Mouse (Mus musculus) CH12.LX (cell line): ENCODE measurements at regions not wholly inside any gene's neighbourhood (a gene's known extent, or its start where the extent isn't known, plus 50 kb on each side); places are given as distances from the start of the nearest gene placed in this dataset.

Source experiments
- DNase-seq: peaks from one replicate; pipeline ENCODE4 v3.0.0-alpha.2; 2013; ENCODE audit errors: extremely low read depth
- H3K27ac ChIP-seq: 2 replicates; pipeline ENCODE4 v1.5.1; 2012; ENCODE audit warnings: low read depth, mild to moderate bottlenecking, control low read depth, moderate library complexity; ENCODE audit not compliant: insufficient read depth
- H3K27me3 ChIP-seq: replicated peaks from 2 replicates; pipeline ENCODE3; 2012; ENCODE audit warnings: inconsistent platforms
- H3K36me3 ChIP-seq, 2 experiments: replicated peaks in 1 of 2; 2 replicates each; pipeline versions ENCODE3 to v1.6.1; 2012; ENCODE audit warnings: inconsistent platforms in 1 of 2, low read length in 1 of 2, mild to moderate bottlenecking in 1 of 2, mixed read lengths in 1 of 2, moderate library complexity in 1 of 2; ENCODE audit not compliant: control insufficient read depth in 1 of 2, insufficient read depth in 1 of 2
- H3K4me1 ChIP-seq, 2 experiments: 2 replicates each; pipeline ENCODE4 v1.6.1; 2012; ENCODE audit warnings: inconsistent platforms in 1 of 2, moderate library complexity in 1 of 2; ENCODE audit not compliant: insufficient read depth in 2 of 2, control insufficient read depth in 1 of 2
- H3K4me2 ChIP-seq: 2 replicates; pipeline ENCODE4 v1.6.1; 2012; ENCODE audit warnings: low read depth, mild to moderate bottlenecking, control low read depth; ENCODE audit not compliant: poor library complexity, insufficient read depth, severe bottlenecking
- H3K4me3 ChIP-seq, 3 experiments: fragments of 150-350 bp in 1 of 3; sonication (generic) in 1 of 3; replicated peaks in 1 of 3; 2 replicates each; pipeline versions ENCODE3 to v1.5.1; 2011 to 2012; ENCODE audit warnings: low read depth in 2 of 3, low read length in 2 of 3, mild to moderate bottlenecking in 2 of 3, moderate library complexity in 2 of 3, control low read depth in 1 of 3, improper control_type of control experiment in 1 of 3, inconsistent platforms in 1 of 3, mixed read lengths in 1 of 3; ENCODE audit not compliant: poor library complexity in 1 of 3
- H3K79me2 ChIP-seq: replicated peaks from 2 replicates; pipeline ENCODE4 v1.6.1; 2012; ENCODE audit warnings: mild to moderate bottlenecking, moderate library complexity; ENCODE audit not compliant: control insufficient read depth, poor library complexity, insufficient read depth, severe bottlenecking; ENCODE audit errors: extremely low read depth
- H3K9ac ChIP-seq: 2 replicates; pipeline ENCODE4 v1.6.1; 2012; ENCODE audit warnings: low read depth, mild to moderate bottlenecking, control low read depth, moderate library complexity; ENCODE audit not compliant: insufficient read depth
- H3K9me3 ChIP-seq: replicated peaks from 2 replicates; pipeline ENCODE3; 2012; ENCODE audit warnings: low read length, inconsistent platforms, mixed read lengths
- BHLHE40 ChIP-seq: IDR thresholded peaks from 2 replicates; pipeline ENCODE4 v1.6.1; 2011; ENCODE audit warnings: mild to moderate bottlenecking, low read depth, low read length, improper control_type of control experiment
- CHD2 ChIP-seq: IDR thresholded peaks from 2 replicates; pipeline ENCODE4 v1.6.1; 2011; ENCODE audit warnings: low read length, improper control_type of control experiment
- ELF1 ChIP-seq: IDR thresholded peaks from 2 replicates; pipeline ENCODE4 v1.6.1; 2014; ENCODE audit warnings: low read depth, mild to moderate bottlenecking, inconsistent platforms, low read length, improper control_type of control experiment
- EP300 ChIP-seq: IDR thresholded peaks from 2 replicates; pipeline ENCODE4 v1.6.1; 2011; ENCODE audit warnings: low read length, improper control_type of control experiment
- ETS1 ChIP-seq: conservative IDR thresholded peaks from 2 replicates; pipeline ENCODE4 v1.6.1; 2012; ENCODE audit warnings: low read depth, mild to moderate bottlenecking, inconsistent platforms, low read length, improper control_type of control experiment, moderate library complexity
- GABPA ChIP-seq: IDR thresholded peaks from 2 replicates; pipeline ENCODE4 v1.6.1; 2012; ENCODE audit warnings: low read depth, low read length, improper control_type of control experiment, inconsistent platforms; ENCODE audit not compliant: insufficient replicate concordance
- HCFC1 ChIP-seq: IDR thresholded peaks from 2 replicates; pipeline ENCODE4 v1.6.1; 2012; ENCODE audit warnings: low read depth, mild to moderate bottlenecking, inconsistent platforms, low read length, improper control_type of control experiment
- IRF4 ChIP-seq: IDR thresholded peaks from 2 replicates; pipeline ENCODE4 v1.6.1; 2014; ENCODE audit warnings: low read depth, mild to moderate bottlenecking, inconsistent platforms, low read length, improper control_type of control experiment
- JUND ChIP-seq: conservative IDR thresholded peaks from 2 replicates; pipeline ENCODE4 v1.6.1; 2011; ENCODE audit warnings: low read depth, low read length, improper control_type of control experiment
- KAT2A ChIP-seq: IDR thresholded peaks from 2 replicates; pipeline ENCODE4 v1.6.1; 2012; ENCODE audit warnings: low read length, improper control_type of control experiment, inconsistent platforms; ENCODE audit not compliant: insufficient replicate concordance
- MAFK ChIP-seq: IDR thresholded peaks from 2 replicates; pipeline ENCODE4 v1.6.1; 2011; ENCODE audit warnings: low read length, improper control_type of control experiment; ENCODE audit not compliant: insufficient replicate concordance
- MAX ChIP-seq: IDR thresholded peaks from 2 replicates; pipeline ENCODE4 v1.6.1; 2011; ENCODE audit warnings: low read length, improper control_type of control experiment
- MAZ ChIP-seq: IDR thresholded peaks from 2 replicates; pipeline ENCODE4 v1.6.1; 2012; ENCODE audit warnings: low read depth, mild to moderate bottlenecking, inconsistent platforms, low read length, improper control_type of control experiment, moderate library complexity
- MXI1 ChIP-seq: IDR thresholded peaks from 2 replicates; pipeline ENCODE4 v1.6.1; 2011; ENCODE audit warnings: mild to moderate bottlenecking, low read depth, low read length, improper control_type of control experiment
- MYC ChIP-seq: IDR thresholded peaks from 2 replicates; pipeline ENCODE4 v1.6.1; 2011; ENCODE audit warnings: low read depth, mild to moderate bottlenecking, improper control_type of control experiment, low read length
- SIN3A ChIP-seq: IDR thresholded peaks from 2 replicates; pipeline ENCODE4 v1.6.1; 2012; ENCODE audit warnings: low read length, improper control_type of control experiment, inconsistent platforms
- SMC3 ChIP-seq: IDR thresholded peaks from 2 replicates; pipeline ENCODE4 v1.6.1; 2011; ENCODE audit warnings: low read depth, low read length, improper control_type of control experiment
- TBP ChIP-seq: conservative IDR thresholded peaks from 2 replicates; pipeline ENCODE4 v1.6.1; 2011; ENCODE audit warnings: low read depth, low read length, improper control_type of control experiment
- TCF12 ChIP-seq: IDR thresholded peaks from 2 replicates; pipeline ENCODE4 v1.6.1; 2014; ENCODE audit warnings: low read depth, mild to moderate bottlenecking, inconsistent platforms, low read length, improper control_type of control experiment
- ZC3H11A ChIP-seq: IDR thresholded peaks from 2 replicates; pipeline ENCODE4 v1.6.1; 2012; ENCODE audit warnings: low read depth, mild to moderate bottlenecking, inconsistent platforms, low read length, improper control_type of control experiment
- dilution Hi-C: fragments of 300-500 bp; cut with MboI; formaldehyde crosslinking; loops from 2 replicates; pipeline ENCODE4 v1.14.3; 2020; ENCODE audit warnings: low sequenced_read_pairs; ENCODE audit not compliant: extremely low pct_unique_long_range_greater_than_20kb, extremely low pct_ligation_motif_present
- in situ Hi-C: fragments of 300-500 bp; cut with MboI; formaldehyde crosslinking; loops from 3 replicates; pipeline ENCODE4 v1.14.3; 2019; ENCODE audit warnings: low sequenced_read_pairs, low pct_ligation_motif_present, low pct_unique_long_range_greater_than_20kb, mixed read lengths

DNA sequence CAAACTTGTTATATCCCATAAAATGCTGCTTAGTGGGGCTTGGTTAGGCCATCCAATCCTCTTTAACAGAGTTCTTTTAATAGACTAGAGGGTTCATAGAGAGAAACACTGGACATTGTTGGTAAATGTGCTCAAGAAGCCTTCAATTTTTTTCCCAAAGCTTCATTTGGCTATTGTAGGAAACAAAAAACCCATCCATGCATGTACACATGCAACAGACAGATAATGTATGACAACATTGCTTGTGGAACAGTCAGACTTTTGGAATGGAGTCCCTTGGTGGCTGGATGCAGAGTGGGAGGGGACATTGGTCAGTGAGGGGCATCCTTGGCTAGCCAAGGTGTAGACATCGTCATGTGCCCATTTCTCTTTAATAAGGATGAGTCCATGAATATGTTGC, 588.8 kb upstream of the Nrp1 start:
- H3K4me3 ChIP-seq = no peak overlapping the region
- H3K9ac ChIP-seq = no peak overlapping the region
- no peak overlapping the region for H3K27ac ChIP-seq
- H3K27me3 ChIP-seq = no peaks in the 10 kb centered on the region
- no peak overlapping the region for H3K4me2 ChIP-seq
- DNase-seq = no peak
- dilution Hi-C loops = no loop called here
- H3K9me3 ChIP-seq = no peaks in the 10 kb centered on the region
- H3K36me3 ChIP-seq = no peaks in the 10 kb centered on the region
- no peaks in the 10 kb centered on the region for H3K79me2 ChIP-seq
- H3K4me1 ChIP-seq = peaks cover 9 to 27% of the 10 kb centered on the region in 2 experiments
- in situ Hi-C loops = no loop called here
- no peak for TF ChIP-seq GABPA
- TF ChIP-seq, all 38 proteins: peak for 0

DNA sequence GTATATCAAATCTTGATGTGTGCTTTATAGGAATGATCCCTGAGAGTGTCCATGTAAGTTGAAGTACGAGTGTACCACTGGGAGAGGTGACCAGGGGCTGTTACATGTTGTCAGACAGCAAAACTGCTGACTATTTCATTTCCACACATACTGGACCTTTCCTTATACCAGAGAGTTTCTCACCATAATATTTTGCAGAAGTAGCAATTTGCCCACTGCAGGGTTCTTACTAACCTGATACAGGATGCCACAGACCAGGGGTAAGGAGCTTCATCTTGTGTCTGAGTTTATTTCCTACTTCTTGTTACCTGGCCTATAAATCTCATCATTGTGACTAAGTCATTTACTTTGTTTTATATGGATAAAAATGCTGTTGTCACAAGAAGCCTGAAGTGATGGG, 586.6 kb upstream of the Nrp1 start:
- peaks cover 9 to 46% of the 10 kb centered on the region in 2 experiments for H3K4me1 ChIP-seq
- H3K4me2 ChIP-seq = no peak overlapping the region
- no peaks in the 10 kb centered on the region for H3K79me2 ChIP-seq
- no peaks in the 10 kb centered on the region for H3K9me3 ChIP-seq
- H3K4me3 ChIP-seq = no peak overlapping the region
- dilution Hi-C loops (no loop called here), in situ Hi-C loops (no loop called here)
- DNase-seq = no peak
- H3K27ac ChIP-seq = no peak overlapping the region
- 0 out of 2 replicates have a peak overlapping the region, but pooled peaks have one; percentile 1 for H3K9ac ChIP-seq
- no peak for TF ChIP-seq TBP
- TF ChIP-seq MAFK = peak; percentile 67; the same call in 1 of the 2 replicates
- TF ChIP-seq JUND = no peak
- no peaks in the 10 kb centered on the region for H3K36me3 ChIP-seq
- no peaks in the 10 kb centered on the region for H3K27me3 ChIP-seq

DNA sequence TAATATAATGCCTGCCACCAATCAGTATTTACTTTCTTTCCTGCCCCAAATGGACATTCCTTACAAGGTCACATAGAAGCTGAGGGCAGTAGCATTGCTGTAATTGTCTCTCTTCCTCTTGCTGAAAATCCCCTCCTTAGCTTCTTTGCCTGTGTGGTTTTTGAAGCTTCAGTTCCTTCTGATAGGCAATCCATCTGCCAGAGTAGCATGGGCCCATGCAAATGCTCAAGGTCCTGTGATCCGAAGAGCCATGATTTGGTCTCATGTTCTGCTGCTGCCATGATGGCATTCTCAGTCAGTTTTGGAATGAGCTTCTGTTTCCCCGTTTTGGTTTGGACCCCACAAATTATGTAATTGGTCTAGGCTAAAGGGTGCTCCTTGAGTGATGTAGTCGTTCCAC, 586.0 kb upstream of the Nrp1 start:
- Histone ChIP-seq H3K9ac (0 out of 2 replicates have a peak overlapping the region, but pooled peaks have one; percentile 1), H3K36me3 (no peaks in the 10 kb centered on the region), H3K4me2 (peak overlapping the region; percentile 33; the same call in 1 of the 2 replicates), H3K4me3 (peak overlapping the region in 1 of 3 experiments; percentile 12), H3K9me3 (no peaks in the 10 kb centered on the region), H3K27ac (peak overlapping the region; percentile 90), H3K4me1 (peaks cover 9 to 51% of the 10 kb centered on the region in 2 experiments), H3K79me2 (no peaks in the 10 kb centered on the region), H3K27me3 (no peaks in the 10 kb centered on the region)
- in situ Hi-C loops = no loop called here
- TF ChIP-seq MAZ (no peak; the same call in 1 of the 2 replicates), SMC3 (no peak; the same call in 1 of the 2 replicates), TCF12 (0 out of 2 replicates have a peak, but pooled peaks have one; percentile 42), JUND (no peak), ETS1 (peak; percentile 49; the same call in 1 of the 2 replicates), SIN3A (peak; percentile 26; the same call in 1 of the 2 replicates), GABPA (no peak), ELF1 (peak; percentile 48; the same call in 1 of the 2 replicates), EP300 (peak; percentile 85), CHD2 (peak; percentile 55; the same call in 1 of the 2 replicates), KAT2A (0 out of 2 replicates have a peak, but pooled peaks have one; percentile 31), ZC3H11A (no peak), MYC (peak; percentile 74; the same call in 1 of the 2 replicates), MXI1 (peak; percentile 28; the same call in 1 of the 2 replicates), IRF4 (peak; percentile 73), MAFK (peak; percentile 47; the same call in 1 of the 2 replicates), BHLHE40 (peak; percentile 56; the same call in 1 of the 2 replicates), HCFC1 (peak; percentile 20; the same call in 1 of the 2 replicates), MAX (peak; percentile 40; the same call in 1 of the 2 replicates)
- dilution Hi-C loops = no loop called here
- DNase-seq = peak; percentile 87
